Mouse (Mus musculus): Measurements from ENCODE around the gene Sc5d. TPM values are rescaled to one million over a fixed set of nuclear protein-coding genes. Genes with fewer than 3 reads are reported as not detected.

Sc5d gene
- polyA plus RNA-seq, 1 experiment: 141 TPM

- no peak for DNase-seq (ENCODE audit: low read depth)
Observed at GRCm38 (mm10) chr9:42260481-42260880, 3.6 kb downstream of the Sc5d start.

GRCm38 (mm10) chr9:42249112-42249511, 14.9 kb downstream of the Sc5d start:
- no peak for DNase-seq (ENCODE audit: low read depth)

- no peak for DNase-seq (ENCODE audit: low read depth)
Observed at GRCm38 (mm10) chr9:42246688-42247087, 17.4 kb downstream of the Sc5d start.

- DNase-seq (ENCODE audit: low read depth): no peak
Observed at GRCm38 (mm10) chr9:42244173-42244572, 19.9 kb downstream of the Sc5d start.

GRCm38 (mm10) chr9:42241021-42241420, 23.0 kb downstream of the Sc5d start:
- no peak for DNase-seq (ENCODE audit: low read depth)

- DNase-seq (ENCODE audit: low read depth): no peak
Observed at GRCm38 (mm10) chr9:42240583-42240992, 23.5 kb downstream of the Sc5d start.

GRCm38 (mm10) chr9:42238827-42239226, 25.2 kb downstream of the Sc5d start:
- DNase-seq (ENCODE audit: low read depth): no peak

- no peak for DNase-seq (ENCODE audit: low read depth)
Observed at GRCm38 (mm10) chr9:42231116-42231515, 32.9 kb downstream of the Sc5d start.

GRCm38 (mm10) chr9:42230333-42230732, 33.7 kb downstream of the Sc5d start:
- no peak for DNase-seq (ENCODE audit: low read depth)

GRCm38 (mm10) chr9:42229465-42230110, 34.5 kb downstream of the Sc5d start:
- no peak for DNase-seq (ENCODE audit: low read depth)

- DNase-seq (ENCODE audit: low read depth): no peak
Observed at GRCm38 (mm10) chr9:42227804-42228203, 36.3 kb downstream of the Sc5d start.

GRCm38 (mm10) chr9:42219001-42219660, 44.9 kb downstream of the Sc5d start:
- no peak for DNase-seq (ENCODE audit: low read depth)

GRCm38 (mm10) chr9:42217685-42218084, 46.4 kb downstream of the Sc5d start:
- peak; percentile 70 for DNase-seq (ENCODE audit: low read depth)

GRCm38 (mm10) chr9:42214116-42214515, 49.9 kb downstream of the Sc5d start:
- no peak for DNase-seq (ENCODE audit: low read depth)

- DNase-seq (ENCODE audit: low read depth): no peak
Observed at GRCm38 (mm10) chr9:42213142-42213541, 50.9 kb downstream of the Sc5d start.

GRCm38 (mm10) chr9:42209666-42210065, 54.4 kb downstream of the Sc5d start:
- DNase-seq (ENCODE audit: low read depth): no peak

GRCm38 (mm10) chr9:42208463-42208862, 55.6 kb downstream of the Sc5d start:
- no peak for DNase-seq (ENCODE audit: low read depth)

- DNase-seq (ENCODE audit: low read depth): no peak
Observed at GRCm38 (mm10) chr9:42206750-42207149, 57.3 kb downstream of the Sc5d start.

- no peak for DNase-seq (ENCODE audit: low read depth)
Observed at GRCm38 (mm10) chr9:42202271-42202670, 61.8 kb downstream of the Sc5d start.

Measured in gonadal fat pad, adult 2 months (tissue).